Mouse (Mus musculus): ENCODE results near the gene Mrpl10. TPM values are rescaled to one million over a fixed set of nuclear protein-coding genes. Genes with fewer than 3 reads are reported as not detected.

Mrpl10 gene
- polyA plus RNA-seq (2012; rRNA removed), result 57.6 and 58.1 TPM in 2 replicates

GRCm38 (mm10) chr11:97041022-97041899, at the start of gene Mrpl10, which contains the start of gene Lrrc46:
Gene Mrpl10 (plus strand): TSS chr11:97041560.
Gene Lrrc46 (minus strand): TSS chr11:97041407.
- peak; percentile 87 to 90 for DNase-seq (ENCODE audit: low read depth in 1 of 2, low spot score in 2 of 2)
- WGBS, result 1% methylated on average over 48 of the region's 48 CpGs
- no peaks in the 10 kb centered on the region for H3K27me3 ChIP-seq (ENCODE audit: control insufficient read depth, insufficient read depth, low read length)
- H3K36me3 ChIP-seq (ENCODE audit: control insufficient read depth, insufficient read depth, low read length), result no peaks in the 10 kb centered on the region; the same call in none of the 2 replicates
- peak within 1 kb of the TSS; percentile 90 for H3K4me3 ChIP-seq (ENCODE audit: extremely low read depth, insufficient read depth, insufficient read length)
- H3K4me1 ChIP-seq (ENCODE audit: control insufficient read depth, insufficient read depth, insufficient read length), result peaks cover 2% of the 10 kb centered on the region; the same call in 1 of the 2 replicates
- TF ChIP-seq CTCF (IDR thresholded peaks at IDR 0.05; ENCODE audit: extremely low read depth, insufficient read depth, insufficient read length, insufficient replicate concordance) (no peak), POLR2A (IDR thresholded peaks at IDR 0.05; ENCODE audit: low read depth, low read length) (peak; percentile 67; the same call in 1 of the 2 replicates)
- H3K27ac ChIP-seq (ENCODE audit: insufficient read depth, low read length), result peak within 1 kb of the TSS; percentile 68

GRCm38 (mm10) chr11:96992722-96993311, 48.5 kb upstream of the Mrpl10 start:
- TF ChIP-seq POLR2A (IDR thresholded peaks at IDR 0.05; ENCODE audit: low read depth, low read length) (no peak), CTCF (IDR thresholded peaks at IDR 0.05; ENCODE audit: extremely low read depth, insufficient read depth, insufficient read length, insufficient replicate concordance) (no peak)
- no peak for DNase-seq (ENCODE audit: low read depth in 1 of 2, low spot score in 2 of 2)
- Histone ChIP-seq H3K27ac (ENCODE audit: insufficient read depth, low read length) (no peak overlapping the region; the same call in 1 of the 2 replicates), H3K36me3 (ENCODE audit: control insufficient read depth, insufficient read depth, low read length) (no peaks in the 10 kb centered on the region), H3K27me3 (ENCODE audit: control insufficient read depth, insufficient read depth, low read length) (no peaks in the 10 kb centered on the region), H3K4me3 (ENCODE audit: extremely low read depth, insufficient read depth, insufficient read length) (no peak overlapping the region), H3K4me1 (ENCODE audit: control insufficient read depth, insufficient read depth, insufficient read length) (peaks cover 30% of the 10 kb centered on the region)
- WGBS, result 38% methylated on average over 8 of the region's 8 CpGs

GRCm38 (mm10) chr11:96995031-96995430, 46.3 kb upstream of the Mrpl10 start:
- 89% methylated on average over 5 of the region's 5 CpGs for WGBS

GRCm38 (mm10) chr11:96995836-96996772, 45.3 kb upstream of the Mrpl10 start:
- Histone ChIP-seq H3K27ac (ENCODE audit: insufficient read depth, low read length) (no peak overlapping the region), H3K36me3 (ENCODE audit: control insufficient read depth, insufficient read depth, low read length) (no peaks in the 10 kb centered on the region), H3K27me3 (ENCODE audit: control insufficient read depth, insufficient read depth, low read length) (no peaks in the 10 kb centered on the region), H3K4me1 (ENCODE audit: control insufficient read depth, insufficient read depth, insufficient read length) (peaks cover 23% of the 10 kb centered on the region), H3K4me3 (ENCODE audit: extremely low read depth, insufficient read depth, insufficient read length) (no peak overlapping the region)
- WGBS, result 54% methylated on average over 15 of the region's 15 CpGs
- TF ChIP-seq CTCF (IDR thresholded peaks at IDR 0.05; ENCODE audit: extremely low read depth, insufficient read depth, insufficient read length, insufficient replicate concordance) (no peak), POLR2A (IDR thresholded peaks at IDR 0.05; ENCODE audit: low read depth, low read length) (no peak)
- DNase-seq (ENCODE audit: low read depth in 1 of 2, low spot score in 2 of 2), result peak; percentile 57 to 76

More at GRCm38 (mm10) chr11:96995031-96995430, 46.3 kb upstream of the Mrpl10 start:
- Histone ChIP-seq H3K36me3 (ENCODE audit: control insufficient read depth, insufficient read depth, low read length) (no peaks in the 10 kb centered on the region), H3K27me3 (ENCODE audit: control insufficient read depth, insufficient read depth, low read length) (no peaks in the 10 kb centered on the region), H3K4me3 (ENCODE audit: extremely low read depth, insufficient read depth, insufficient read length) (no peak overlapping the region), H3K27ac (ENCODE audit: insufficient read depth, low read length) (no peak overlapping the region), H3K4me1 (ENCODE audit: control insufficient read depth, insufficient read depth, insufficient read length) (peaks cover 23% of the 10 kb centered on the region)
- DNase-seq (ENCODE audit: low read depth in 1 of 2, low spot score in 2 of 2), result no peak
- TF ChIP-seq CTCF (IDR thresholded peaks at IDR 0.05; ENCODE audit: extremely low read depth, insufficient read depth, insufficient read length, insufficient replicate concordance), result no peak
- TF ChIP-seq POLR2A (IDR thresholded peaks at IDR 0.05; ENCODE audit: low read depth, low read length), result no peak

- Histone ChIP-seq H3K4me1 (ENCODE audit: control insufficient read depth, insufficient read depth, insufficient read length) (peaks cover 23% of the 10 kb centered on the region), H3K4me3 (ENCODE audit: extremely low read depth, insufficient read depth, insufficient read length) (no peak overlapping the region)
- no peak for DNase-seq (ENCODE audit: low read depth in 1 of 2, low spot score in 2 of 2)
Measured at GRCm38 (mm10) chr11:96996773-96997379, 44.5 kb upstream of the Mrpl10 start.

More at GRCm38 (mm10) chr11:96996773-96997379, 44.5 kb upstream of the Mrpl10 start:
- Histone ChIP-seq H3K36me3 (ENCODE audit: control insufficient read depth, insufficient read depth, low read length) (no peaks in the 10 kb centered on the region), H3K27ac (ENCODE audit: insufficient read depth, low read length) (no peak overlapping the region), H3K27me3 (ENCODE audit: control insufficient read depth, insufficient read depth, low read length) (no peaks in the 10 kb centered on the region)
- 59% methylated on average over 17 of the region's 17 CpGs for WGBS
- no peak for TF ChIP-seq POLR2A (IDR thresholded peaks at IDR 0.05; ENCODE audit: low read depth, low read length)
- no peak for TF ChIP-seq CTCF (IDR thresholded peaks at IDR 0.05; ENCODE audit: extremely low read depth, insufficient read depth, insufficient read length, insufficient replicate concordance)

Measured in spleen, adult 2 months (tissue).